Mouse (Mus musculus) testis, adult 2 months (tissue): ENCODE results near the gene Cd46.

Experiments used
- CTCF ChIP-seq: fragments of 200-500 bp; IDR thresholded peaks from 2 replicates; pipeline ENCODE4 v1.5.1; 2012; ENCODE audit warnings: low read depth, mild to moderate bottlenecking, inconsistent platforms, low read length, moderate library complexity; ENCODE audit not compliant: control insufficient read depth, insufficient read depth, insufficient replicate concordance
- POLR2A ChIP-seq: fragments of 200-500 bp; IDR thresholded peaks from 2 replicates; pipeline ENCODE4 v1.6.1; 2012; ENCODE audit warnings: low read depth, mild to moderate bottlenecking, inconsistent platforms, low read length, moderate library complexity; ENCODE audit not compliant: control insufficient read depth

GRCm38 (mm10) chr1:194991654-194992053, 100.4 kb downstream of the Cd46 start:
- TF ChIP-seq POLR2A = no peak
- TF ChIP-seq CTCF = no peak
